Mouse (Mus musculus) lung, postnatal 0 days (tissue): Measurements from ENCODE around the gene 6430628N08Rik.

Experiments used
- CTCF ChIP-seq: IDR thresholded peaks from 2 replicates; pipeline ENCODE4 v1.5.1; 2016; ENCODE audit warnings: antibody characterized with exemption, mild to moderate bottlenecking
- EP300 ChIP-seq: IDR thresholded peaks from 2 replicates; pipeline ENCODE4 v1.6.1; 2016; ENCODE audit warnings: antibody characterized with exemption, mild to moderate bottlenecking, control low read depth

GRCm38 (mm10) chr4:115863880-115864279 is 26.6 kb upstream of the 6430628N08Rik start:
- TF ChIP-seq CTCF (no peak), EP300 (no peak)
